Mouse (Mus musculus) lung, adult 2 months (tissue): ENCODE results near the gene Cib3. TPM values are rescaled to one million over a fixed set of nuclear protein-coding genes. Genes with fewer than 3 reads are reported as not detected.

ENCODE experiments used
- DNase-seq: peaks from one replicate; pipeline ENCODE4 v3.0.0; 2022
- H3K4me1 ChIP-seq: fragments of 200-500 bp; 2 replicates; pipeline ENCODE4 v1.6.1; 2011; ENCODE audit warnings: low read length; ENCODE audit not compliant: control insufficient read depth, insufficient read depth
- H3K4me3 ChIP-seq: fragments of 200-500 bp; replicated peaks from 2 replicates; pipeline ENCODE3; 2011; ENCODE audit warnings: low read depth, mild to moderate bottlenecking, control low read depth, low read length; ENCODE audit errors: extremely low read depth
- CTCF ChIP-seq: fragments of 200-500 bp; IDR thresholded peaks from 2 replicates; pipeline ENCODE4 v1.5.1; 2011; ENCODE audit warnings: mild to moderate bottlenecking, low read length, control low read depth; ENCODE audit not compliant: insufficient read depth
- POLR2A ChIP-seq: fragments of 200-500 bp; IDR thresholded peaks from 2 replicates; pipeline ENCODE4 v1.6.1; 2011; ENCODE audit warnings: low read depth, mild to moderate bottlenecking, control low read depth, low read length, borderline replicate concordance; ENCODE audit errors: extremely low read depth
- whole genome bisulfite sequencing: fragments of 180-500 bp; shearing (Covaris S2); methylation state at CpG from one replicate; pipeline ENCODE4 v1.1.7; 2018; 5-methylcytosine and 5-hydroxymethylcytosine counted together
- polyA plus RNA-seq: library from polyadenylated mRNA; depleted of rRNA; stranded (reverse); fragments of >200 nt; gene quantifications from 2 replicates; pipeline ENCODE4 v1.2.3, GENCODE M21; 2012; rRNA removed

Cib3 gene
- polyA plus RNA-seq, 1 experiment = 0.25 TPM

- DNase-seq = peak; percentile 69
- TF ChIP-seq CTCF = peak; percentile 80
- TF ChIP-seq POLR2A = no peak
- 60% methylated on average over 5 of the region's 5 CpGs for WGBS
- Histone ChIP-seq H3K4me3 (no peak overlapping the region), H3K4me1 (no peaks in the 10 kb centered on the region)
These were observed 35.2 kb downstream of the Cib3 start for GRCm38 (mm10) chr8:72177346-72177925.

DNA sequence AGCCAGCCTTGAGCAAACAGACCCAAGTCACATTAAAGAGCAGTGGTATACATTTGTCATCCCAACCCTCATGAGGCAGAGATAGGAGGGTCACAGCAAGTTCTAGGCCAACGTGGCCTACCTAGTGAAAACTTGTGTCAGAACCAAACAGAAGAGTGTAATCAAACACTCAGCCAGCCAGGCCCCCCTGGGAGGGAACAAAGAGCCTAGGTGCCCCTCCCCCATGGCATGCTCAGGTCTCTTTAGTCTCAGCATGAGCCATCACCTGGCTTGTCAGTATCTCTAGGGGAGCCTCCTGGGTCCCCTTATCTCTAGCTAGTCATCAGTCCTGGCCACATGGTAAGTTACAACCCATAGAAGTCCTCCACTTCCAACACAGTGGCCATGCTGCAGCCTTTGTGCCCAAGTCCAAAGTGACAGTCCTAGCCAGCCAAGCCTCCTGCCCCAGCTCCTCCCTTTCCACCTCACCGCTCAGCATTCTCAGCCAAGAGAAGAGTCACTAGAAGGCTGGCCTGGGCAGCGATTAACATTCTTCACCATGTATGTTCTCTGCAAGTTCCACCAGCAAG, 42.9 kb downstream of the Cib3 start:
- WGBS = 68% methylated on average over 3 of the region's 3 CpGs
- H3K4me1 ChIP-seq = no peaks in the 10 kb centered on the region
- DNase-seq = no peak
- no peak overlapping the region for H3K4me3 ChIP-seq
- TF ChIP-seq CTCF (no peak), POLR2A (no peak)

DNA sequence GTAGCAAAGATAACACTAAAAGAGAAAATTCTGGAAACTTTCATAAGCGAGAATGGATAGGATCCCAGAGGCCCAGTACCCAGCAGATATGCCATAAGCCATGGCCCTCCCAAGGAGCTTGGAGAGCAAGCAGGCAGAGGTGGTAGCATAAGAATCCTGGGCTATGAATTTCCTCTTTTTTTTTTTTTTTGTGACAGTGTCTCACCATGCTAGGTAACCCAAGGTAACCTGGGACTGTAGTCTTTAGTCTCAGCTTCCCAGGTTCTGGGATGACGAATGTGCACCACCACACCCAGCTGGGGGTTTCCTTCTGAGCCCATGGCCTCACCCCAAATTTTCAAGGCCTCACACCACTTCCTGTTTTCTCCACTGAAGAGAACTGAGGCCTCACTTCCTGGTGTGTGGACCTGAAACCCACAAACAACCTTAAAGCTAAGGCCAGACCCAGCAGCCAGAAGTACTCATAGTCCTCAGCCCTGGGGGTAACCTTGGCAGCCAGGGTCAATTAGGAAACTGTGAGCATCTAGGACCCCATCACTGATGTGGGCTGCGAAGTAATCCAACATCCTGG, 43.5 kb downstream of the Cib3 start:
- 84% methylated on average over 3 of the region's 3 CpGs for WGBS
- DNase-seq = no peak

DNA sequence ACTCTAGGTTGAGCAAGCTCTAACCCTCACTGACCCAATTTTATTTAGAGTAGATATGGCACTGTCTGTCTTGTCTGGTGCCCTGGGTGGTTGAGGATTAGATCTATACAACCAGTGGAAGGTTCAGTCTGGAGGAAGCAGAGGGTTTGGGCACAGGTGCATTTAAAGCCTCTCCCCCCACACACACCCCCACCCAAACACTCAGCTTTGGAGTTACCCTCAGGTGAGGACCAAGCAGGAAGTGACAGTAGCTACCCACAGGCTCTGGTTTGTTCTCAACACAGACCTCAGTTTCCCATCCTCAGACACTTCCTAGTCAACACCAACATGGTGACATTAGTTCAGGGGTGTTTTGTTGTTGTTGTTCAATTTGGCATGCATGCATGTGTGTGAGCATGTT, 49.8 kb downstream of the Cib3 start:
- no peak for DNase-seq
- no peak overlapping the region for H3K4me3 ChIP-seq

More for the DNA sequence above, 43.5 kb downstream of the Cib3 start:
- no peaks in the 10 kb centered on the region for H3K4me1 ChIP-seq
- no peak for TF ChIP-seq CTCF
- no peak for TF ChIP-seq POLR2A
- H3K4me3 ChIP-seq = no peak overlapping the region

DNA sequence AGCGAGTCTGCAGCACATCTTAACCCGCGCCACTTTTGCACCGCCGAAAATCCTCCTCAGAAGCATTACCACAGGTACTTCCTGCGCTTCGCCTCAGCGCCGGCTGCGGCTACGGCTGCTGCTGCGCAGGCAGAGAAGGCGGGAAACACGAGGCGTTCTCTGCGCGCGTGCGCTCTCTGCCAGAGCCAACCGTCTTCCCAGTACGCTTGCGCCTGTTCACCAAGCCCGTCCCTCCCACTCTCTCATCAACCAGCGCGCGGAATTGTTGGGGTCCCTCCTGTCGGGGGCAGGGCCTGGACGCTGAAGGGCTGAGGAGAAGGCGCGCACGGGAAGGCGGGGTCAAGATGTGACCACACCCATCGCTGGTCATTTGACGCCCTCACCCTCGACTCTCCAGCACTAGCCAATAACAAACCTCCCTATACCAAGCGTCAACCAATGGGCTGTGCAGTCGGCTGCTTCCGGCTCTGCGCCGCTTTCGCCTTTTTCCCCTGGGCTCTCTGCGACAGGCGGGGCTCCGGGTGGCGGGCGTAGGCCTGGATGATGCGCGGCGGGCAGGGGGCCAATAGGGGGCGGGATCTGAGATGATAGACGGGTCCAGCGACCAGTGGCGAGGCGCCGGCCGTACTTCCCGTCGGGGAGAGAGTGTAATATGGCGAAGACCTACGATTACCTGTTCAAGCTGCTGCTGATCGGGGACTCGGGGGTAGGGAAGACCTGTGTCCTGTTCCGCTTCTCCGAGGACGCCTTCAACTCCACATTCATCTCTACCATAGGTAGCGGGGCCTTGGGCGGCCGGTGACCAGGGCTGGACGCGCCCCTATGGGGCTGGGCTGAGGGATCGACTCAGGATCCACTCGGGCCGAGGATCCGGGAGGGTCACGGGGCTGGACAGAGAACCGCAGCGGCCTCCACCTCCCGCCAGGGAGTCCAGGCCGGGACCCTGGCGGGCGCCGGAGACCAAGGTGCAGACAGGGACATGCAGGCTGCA, 51.6 kb downstream of the Cib3 start, which contains the start of gene Rab8a:
Gene Rab8a (plus strand): TSS at position 494 of the 991 bp plus-strand sequence.
- peak; percentile 99 for DNase-seq
- Histone ChIP-seq H3K4me1 (peaks cover 11% of the 10 kb centered on the region), H3K4me3 (peak within 1 kb of the TSS; percentile 96)
- WGBS = under 1% methylated on average over 82 of the region's 82 CpGs
- TF ChIP-seq POLR2A = peak; percentile 94
- no peak for TF ChIP-seq CTCF

More for the DNA sequence above, 49.8 kb downstream of the Cib3 start:
- peaks cover 11% of the 10 kb centered on the region for H3K4me1 ChIP-seq
- TF ChIP-seq POLR2A (no peak), CTCF (no peak)

DNA sequence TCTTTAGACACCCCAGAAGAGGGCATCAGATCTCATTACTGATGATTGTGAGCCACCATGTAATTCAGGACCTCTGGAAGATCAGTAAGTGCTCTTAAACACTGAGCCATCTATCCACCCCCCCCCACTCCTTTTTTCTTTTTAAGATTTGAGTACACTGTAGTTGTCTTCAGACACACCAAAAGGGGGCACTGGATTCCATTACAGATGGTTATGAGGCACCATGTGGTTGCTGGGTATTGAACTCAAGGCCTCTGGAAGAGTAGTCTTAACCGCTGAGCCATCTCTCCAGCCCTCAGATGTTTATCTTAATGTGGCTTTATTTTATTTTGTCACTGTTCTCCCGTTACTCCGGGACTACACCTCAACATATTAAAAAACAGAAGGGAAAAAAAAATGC, 52.6 kb downstream of the Cib3 start:
- H3K4me1 ChIP-seq = peaks cover 11% of the 10 kb centered on the region
- TF ChIP-seq CTCF = no peak
- TF ChIP-seq POLR2A = no peak
- H3K4me3 ChIP-seq = peak overlapping the region; percentile 80
- WGBS = 51% methylated on average over 3 of the region's 3 CpGs
- DNase-seq = no peak

GRCm38 (mm10) chr8:72158726-72159125, 53.9 kb downstream of the Cib3 start:
- peaks cover 11% of the 10 kb centered on the region for H3K4me1 ChIP-seq
- WGBS = 62% methylated on average over 3 of the region's 3 CpGs
- TF ChIP-seq CTCF (no peak), POLR2A (no peak)
- DNase-seq = no peak
- no peak overlapping the region for H3K4me3 ChIP-seq

DNA sequence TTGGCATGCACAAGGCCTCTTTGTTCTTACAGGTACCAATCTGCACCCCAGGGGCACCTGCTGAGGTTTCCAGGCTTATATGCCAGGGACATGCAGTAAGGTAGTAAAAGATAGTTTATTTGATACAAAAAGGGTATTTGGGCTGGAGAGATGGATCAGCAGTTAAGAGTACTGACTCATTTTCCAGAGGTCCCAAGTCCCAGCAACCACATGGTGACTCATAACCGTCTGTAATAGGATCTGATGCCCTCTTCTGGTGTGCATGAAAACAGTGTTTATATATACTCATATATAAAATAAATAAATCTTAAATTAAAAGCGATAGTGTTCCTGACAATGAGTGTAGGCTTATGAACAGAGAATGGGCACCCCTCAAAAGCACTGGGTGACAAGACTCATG, 54.5 kb downstream of the Cib3 start:
- no peak overlapping the region for H3K4me3 ChIP-seq
- TF ChIP-seq POLR2A (no peak), CTCF (no peak)
- no peak for DNase-seq
- WGBS = 64% methylated on average over 2 of the region's 2 CpGs
- H3K4me1 ChIP-seq = peaks cover 11% of the 10 kb centered on the region

Other genes with a start within 250 kb of the Cib3 start
- gene Cyp4f18, start 203.2 kb downstream of the Cib3 start, polyA plus RNA-seq = 18.2 and 26.4 TPM in 2 replicates
- not detected in 2 replicates for gene Olfr372, start 171.6 kb downstream of the Cib3 start, polyA plus RNA-seq
- not detected in 2 replicates for gene Olfr373, start 129.7 kb downstream of the Cib3 start, polyA plus RNA-seq
- gene Olfr374, start 105.8 kb downstream of the Cib3 start, polyA plus RNA-seq = not detected in 2 replicates
- 139 and 170 TPM in 2 replicates for gene Tpm4, start 77.9 kb downstream of the Cib3 start, polyA plus RNA-seq
- 39.1 and 67.4 TPM in 2 replicates for gene Rab8a, start 51.6 kb downstream of the Cib3 start, polyA plus RNA-seq
- gene Hsh2d, start 23.2 kb downstream of the Cib3 start, polyA plus RNA-seq = 1.6 and 1.8 TPM in 2 replicates
- not detected in 2 replicates for gene Gm11034, start 799 bp upstream of the Cib3 start, polyA plus RNA-seq
- gene Fam32a, start 6.9 kb upstream of the Cib3 start, polyA plus RNA-seq = 35.9 and 50.0 TPM in 2 replicates
- gene Ap1m1, start 27.2 kb upstream of the Cib3 start, polyA plus RNA-seq = 67.5 and 78.6 TPM in 2 replicates
- 0.53 and 1.8 TPM in 2 replicates for gene Gm10282, start 92.4 kb upstream of the Cib3 start, polyA plus RNA-seq
- 144 and 340 TPM in 2 replicates for gene Klf2, start 106.2 kb upstream of the Cib3 start, polyA plus RNA-seq
- gene Eps15l1, start 208.6 kb upstream of the Cib3 start, polyA plus RNA-seq = 35.5 and 48.3 TPM in 2 replicates
- gene Calr3, start 231.0 kb upstream of the Cib3 start, polyA plus RNA-seq = 0.49 and 0.51 TPM in 2 replicates
- gene 1700030K09Rik, start 231.0 kb upstream of the Cib3 start, polyA plus RNA-seq = 6.4 and 8.7 TPM in 2 replicates